Mouse (Mus musculus): ENCODE results near the gene Sema6d.

- no peak for TF ChIP-seq CTCF (IDR thresholded peaks at IDR 0.05; ENCODE audit: insufficient read depth, low read length)
- TF ChIP-seq POLR2A (IDR thresholded peaks at IDR 0.05; ENCODE audit: borderline replicate concordance, extremely low read depth, low read depth, low read length), result no peak
Observed at GRCm38 (mm10) chr2:124456999-124457398, 367.2 kb downstream of the Sema6d start.

Data from lung, adult 2 months (tissue).